Mouse (Mus musculus): ENCODE measurements around the gene Col26a1. TPM values are rescaled to one million over a fixed set of nuclear protein-coding genes. Genes with fewer than 3 reads are reported as not detected.

Col26a1 gene
- 1.1 TPM for polyA plus RNA-seq (2014; fragmentation: Illumina TruSeq; extraction: RNeasy Lipid Tissue Mini Kit (QIAGEN cat#74804))

GRCm38 (mm10) chr5:136882788-136883439, at the start of gene Col26a1:
Col26a1 (minus strand) TSS chr5:136883209.

GRCm38 (mm10) chr5:136907991-136908857, 25.2 kb upstream of the Col26a1 start, which contains the start of gene Ift22:
Ift22 (plus strand) TSS chr5:136908150.

GRCm38 (mm10) chr5:136692784-136693183, 190.2 kb downstream of the Col26a1 start, which contains the start of gene Myl10:
Myl10 (plus strand) TSS chr5:136693146.

Other genes with a start within 250 kb of the Col26a1 start
- not detected for gene Myl10, start 190.1 kb downstream of the Col26a1 start, polyA plus RNA-seq (2014; fragmentation: Illumina TruSeq; extraction: RNeasy Lipid Tissue Mini Kit (QIAGEN cat#74804))
- 3.8 TPM for gene Ift22, start 24.9 kb upstream of the Col26a1 start, polyA plus RNA-seq (2014; fragmentation: Illumina TruSeq; extraction: RNeasy Lipid Tissue Mini Kit (QIAGEN cat#74804))
- gene Fis1, start 70.1 kb upstream of the Col26a1 start, polyA plus RNA-seq (2014; fragmentation: Illumina TruSeq; extraction: RNeasy Lipid Tissue Mini Kit (QIAGEN cat#74804)) = 6.2 TPM
- 2.9 TPM for gene Cldn15, start 83.4 kb upstream of the Col26a1 start, polyA plus RNA-seq (2014; fragmentation: Illumina TruSeq; extraction: RNeasy Lipid Tissue Mini Kit (QIAGEN cat#74804))
- 2.3 TPM for gene Plod3, start 103.8 kb upstream of the Col26a1 start, polyA plus RNA-seq (2014; fragmentation: Illumina TruSeq; extraction: RNeasy Lipid Tissue Mini Kit (QIAGEN cat#74804))
- gene Znhit1, start 104.8 kb upstream of the Col26a1 start, polyA plus RNA-seq (2014; fragmentation: Illumina TruSeq; extraction: RNeasy Lipid Tissue Mini Kit (QIAGEN cat#74804)) = 0.80 TPM
- gene Vgf, start 143.2 kb upstream of the Col26a1 start, polyA plus RNA-seq (2014; fragmentation: Illumina TruSeq; extraction: RNeasy Lipid Tissue Mini Kit (QIAGEN cat#74804)) = not detected
- 10.1 TPM for gene Ap1s1, start 162.9 kb upstream of the Col26a1 start, polyA plus RNA-seq (2014; fragmentation: Illumina TruSeq; extraction: RNeasy Lipid Tissue Mini Kit (QIAGEN cat#74804))
- 1.1 TPM for gene Serpine1, start 189.1 kb upstream of the Col26a1 start, polyA plus RNA-seq (2014; fragmentation: Illumina TruSeq; extraction: RNeasy Lipid Tissue Mini Kit (QIAGEN cat#74804))
- gene Trim56, start 233.0 kb upstream of the Col26a1 start, polyA plus RNA-seq (2014; fragmentation: Illumina TruSeq; extraction: RNeasy Lipid Tissue Mini Kit (QIAGEN cat#74804)) = 33.9 TPM

Data from ovary, adult 10 weeks (tissue).